Mouse (Mus musculus): ENCODE data around the gene Bloc1s4. TPM values are rescaled to one million over a fixed set of nuclear protein-coding genes. Genes with fewer than 3 reads are reported as not detected.

The Bloc1s4 gene
- total and polyA plus RNA-seq, 3 experiments, result 9.7 to 13.5 (median 11.1) TPM

DNA sequence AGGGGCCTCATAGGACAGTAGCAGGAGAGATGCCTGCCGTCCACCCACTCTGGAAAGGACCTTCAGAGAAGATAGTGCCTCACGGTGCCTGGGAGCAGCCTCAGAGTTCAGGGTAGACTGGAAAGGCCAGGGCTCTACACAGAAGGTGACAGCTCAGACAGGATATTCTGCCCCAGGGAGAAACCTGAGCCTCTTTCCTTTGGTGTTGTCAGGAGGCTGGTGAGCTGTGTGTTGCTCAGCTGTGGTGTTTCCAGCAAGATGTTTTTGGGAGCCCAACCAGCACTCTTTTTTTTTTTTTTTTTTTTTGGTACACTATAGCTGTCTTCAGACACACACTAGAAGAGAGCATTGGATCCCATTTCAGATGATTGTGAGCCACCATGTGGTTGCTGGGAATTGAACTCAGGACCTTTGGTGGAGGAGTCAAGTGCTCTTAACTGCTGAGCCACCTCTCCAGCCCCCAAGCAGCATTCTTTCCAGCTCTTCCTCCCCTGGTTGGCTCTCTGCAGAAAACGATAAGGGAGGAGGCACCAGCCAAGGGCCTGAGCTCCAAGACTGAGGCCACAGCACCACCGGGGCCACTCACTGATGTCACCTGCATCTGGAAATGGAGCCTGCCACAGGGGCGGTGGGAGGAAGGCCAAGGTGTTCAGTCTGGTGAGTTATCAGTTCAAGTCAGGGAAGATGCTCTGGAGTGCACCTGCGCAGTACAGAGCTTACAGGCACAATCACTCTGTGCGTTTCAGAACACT, 16.4 kb downstream of the Bloc1s4 start:
- H3K36me3 ChIP-seq (ENCODE audit: control insufficient read depth, insufficient read depth, low read length), result no peaks in the 10 kb centered on the region
- intact Hi-C loops (cut with DNase I), result loop anchor here (2.0 kb wide), 1 partner anchor 13 kb away; no protein-coding TSS in a partner anchor
- H3K27ac ChIP-seq, result no peak overlapping the region
- no peak for TF ChIP-seq CTCF (IDR thresholded peaks at IDR 0.05)
- TF ChIP-seq POLR2A (IDR thresholded peaks at IDR 0.05; ENCODE audit: insufficient read depth, low read depth, low read length), result no peak
- TF ChIP-seq EP300 (IDR thresholded peaks at IDR 0.05; ENCODE audit: insufficient read depth, low read depth, low read length), result no peak
- 66% methylated on average over 7 of the region's 7 CpGs for WGBS
- H3K4me3 ChIP-seq, result no peak overlapping the region
- H3K27me3 ChIP-seq (ENCODE audit: control insufficient read depth, insufficient read depth, low read length), result no peaks in the 10 kb centered on the region
- no peaks in the 10 kb centered on the region for H3K79me2 ChIP-seq (replicated peaks; ENCODE audit: control insufficient read depth, insufficient read depth, low read length)
- H3K9ac ChIP-seq (ENCODE audit: low read depth, low read length), result no peak overlapping the region
- peaks cover 3% of the 10 kb centered on the region for H3K4me1 ChIP-seq (ENCODE audit: control insufficient read depth, insufficient read depth, low read length)
- DNase-seq, result no peak

GRCm38 (mm10) chr5:36730689-36731088, 17.8 kb downstream of the Bloc1s4 start:
- Histone ChIP-seq H3K27ac (no peak overlapping the region), H3K4me3 (no peak overlapping the region), H3K27me3 (ENCODE audit: control insufficient read depth, insufficient read depth, low read length) (no peaks in the 10 kb centered on the region), H3K79me2 (replicated peaks; ENCODE audit: control insufficient read depth, insufficient read depth, low read length) (no peaks in the 10 kb centered on the region), H3K4me1 (ENCODE audit: control insufficient read depth, insufficient read depth, low read length) (peaks cover 6% of the 10 kb centered on the region), H3K9ac (ENCODE audit: low read depth, low read length) (no peak overlapping the region), H3K36me3 (ENCODE audit: control insufficient read depth, insufficient read depth, low read length) (no peaks in the 10 kb centered on the region)
- no peak for DNase-seq
- intact Hi-C loops (cut with DNase I), result no loop called here
- no peak for TF ChIP-seq CTCF (IDR thresholded peaks at IDR 0.05)
- TF ChIP-seq EP300 (IDR thresholded peaks at IDR 0.05; ENCODE audit: insufficient read depth, low read depth, low read length), result no peak
- TF ChIP-seq POLR2A (IDR thresholded peaks at IDR 0.05; ENCODE audit: insufficient read depth, low read depth, low read length), result no peak
- WGBS, result 62% methylated on average over 3 of the region's 3 CpGs

DNA sequence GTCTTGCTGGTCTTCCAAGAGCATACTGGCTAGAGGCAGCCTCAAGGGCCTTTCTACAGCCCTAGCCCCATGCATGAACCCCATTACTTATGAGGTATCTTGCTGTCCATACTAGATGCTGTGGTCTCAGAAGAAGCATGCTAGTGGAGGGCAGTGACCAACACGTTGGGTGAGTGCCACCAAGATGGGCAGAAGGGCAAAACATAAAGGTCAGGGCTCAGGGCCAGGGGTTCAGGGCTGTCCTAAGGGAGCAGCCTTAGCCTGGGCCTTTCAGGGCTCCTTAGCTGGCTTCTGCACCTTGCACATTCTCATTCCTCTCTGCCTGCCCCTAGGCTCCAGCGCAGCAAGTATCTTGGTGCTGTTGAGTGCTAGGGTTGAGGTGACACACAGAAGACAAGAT, 18.5 kb downstream of the Bloc1s4 start:
- DNase-seq, result no peak
- no peak overlapping the region for H3K4me3 ChIP-seq
- intact Hi-C loops (cut with DNase I), result no loop called here
- H3K27me3 ChIP-seq (ENCODE audit: control insufficient read depth, insufficient read depth, low read length), result no peaks in the 10 kb centered on the region
- peaks cover 6% of the 10 kb centered on the region for H3K4me1 ChIP-seq (ENCODE audit: control insufficient read depth, insufficient read depth, low read length)
- H3K36me3 ChIP-seq (ENCODE audit: control insufficient read depth, insufficient read depth, low read length), result no peaks in the 10 kb centered on the region
- WGBS, result 95% methylated on average over 2 of the region's 2 CpGs
- no peak for TF ChIP-seq POLR2A (IDR thresholded peaks at IDR 0.05; ENCODE audit: insufficient read depth, low read depth, low read length)
- no peak for TF ChIP-seq EP300 (IDR thresholded peaks at IDR 0.05; ENCODE audit: insufficient read depth, low read depth, low read length)
- no peak for TF ChIP-seq CTCF (IDR thresholded peaks at IDR 0.05)
- no peaks in the 10 kb centered on the region for H3K79me2 ChIP-seq (replicated peaks; ENCODE audit: control insufficient read depth, insufficient read depth, low read length)
- no peak overlapping the region for H3K27ac ChIP-seq
- no peak overlapping the region for H3K9ac ChIP-seq (ENCODE audit: low read depth, low read length)

GRCm38 (mm10) chr5:36729086-36729473, 19.4 kb downstream of the Bloc1s4 start:
- Histone ChIP-seq H3K4me1 (ENCODE audit: control insufficient read depth, insufficient read depth, low read length) (peaks cover 6% of the 10 kb centered on the region), H3K79me2 (replicated peaks; ENCODE audit: control insufficient read depth, insufficient read depth, low read length) (no peaks in the 10 kb centered on the region), H3K36me3 (ENCODE audit: control insufficient read depth, insufficient read depth, low read length) (no peaks in the 10 kb centered on the region), H3K27ac (no peak overlapping the region), H3K9ac (ENCODE audit: low read depth, low read length) (no peak overlapping the region), H3K4me3 (no peak overlapping the region), H3K27me3 (ENCODE audit: control insufficient read depth, insufficient read depth, low read length) (no peaks in the 10 kb centered on the region)
- intact Hi-C loops (cut with DNase I), result no loop called here
- WGBS, result 73% methylated on average over 4 of the region's 4 CpGs
- DNase-seq, result no peak
- TF ChIP-seq POLR2A (IDR thresholded peaks at IDR 0.05; ENCODE audit: insufficient read depth, low read depth, low read length) (no peak), EP300 (IDR thresholded peaks at IDR 0.05; ENCODE audit: insufficient read depth, low read depth, low read length) (no peak), CTCF (IDR thresholded peaks at IDR 0.05) (no peak)

DNA sequence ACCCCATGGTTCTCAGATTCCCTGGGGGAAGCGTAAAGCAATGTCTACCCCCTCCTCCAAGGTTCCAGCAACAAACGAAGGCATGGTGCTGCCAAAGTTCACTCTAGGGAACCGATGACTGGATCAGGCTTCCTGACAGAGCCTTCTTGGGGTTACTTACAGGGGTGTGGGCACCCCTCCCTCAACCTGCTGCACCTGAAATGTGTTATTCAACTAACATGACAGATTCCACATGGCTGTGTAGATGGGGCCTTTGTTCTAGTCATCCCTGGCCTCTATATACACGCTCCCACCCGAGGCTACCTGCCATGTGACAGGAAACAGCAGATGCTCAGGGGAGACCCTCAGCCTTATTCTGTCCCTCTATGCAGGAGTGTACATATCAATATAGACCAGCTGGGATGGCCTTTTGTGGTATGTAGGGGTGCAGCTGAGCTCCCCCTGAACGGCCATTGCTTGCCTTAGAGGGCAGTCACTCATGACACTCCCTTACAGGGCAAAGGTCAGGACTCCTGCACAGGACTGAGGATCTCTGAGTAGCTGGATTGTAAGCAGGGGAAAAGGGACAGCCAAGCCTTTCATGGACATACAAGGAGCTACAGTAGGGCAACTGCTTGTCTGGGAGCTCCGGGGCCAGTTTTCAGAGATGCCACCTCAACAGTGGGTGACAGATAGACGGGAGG, 19.9 kb downstream of the Bloc1s4 start:
- H3K36me3 ChIP-seq (ENCODE audit: control insufficient read depth, insufficient read depth, low read length), result no peaks in the 10 kb centered on the region
- intact Hi-C loops (cut with DNase I), result no loop called here
- H3K27me3 ChIP-seq (ENCODE audit: control insufficient read depth, insufficient read depth, low read length), result no peaks in the 10 kb centered on the region
- no peaks in the 10 kb centered on the region for H3K79me2 ChIP-seq (replicated peaks; ENCODE audit: control insufficient read depth, insufficient read depth, low read length)
- H3K27ac ChIP-seq, result no peak overlapping the region
- WGBS, result 72% methylated on average over 8 of the region's 8 CpGs
- no peak overlapping the region for H3K4me3 ChIP-seq
- H3K4me1 ChIP-seq (ENCODE audit: control insufficient read depth, insufficient read depth, low read length), result peaks cover 6% of the 10 kb centered on the region
- no peak overlapping the region for H3K9ac ChIP-seq (ENCODE audit: low read depth, low read length)
- no peak for TF ChIP-seq CTCF (IDR thresholded peaks at IDR 0.05)
- TF ChIP-seq EP300 (IDR thresholded peaks at IDR 0.05; ENCODE audit: insufficient read depth, low read depth, low read length), result no peak
- no peak for TF ChIP-seq POLR2A (IDR thresholded peaks at IDR 0.05; ENCODE audit: insufficient read depth, low read depth, low read length)
- no peak for DNase-seq

DNA sequence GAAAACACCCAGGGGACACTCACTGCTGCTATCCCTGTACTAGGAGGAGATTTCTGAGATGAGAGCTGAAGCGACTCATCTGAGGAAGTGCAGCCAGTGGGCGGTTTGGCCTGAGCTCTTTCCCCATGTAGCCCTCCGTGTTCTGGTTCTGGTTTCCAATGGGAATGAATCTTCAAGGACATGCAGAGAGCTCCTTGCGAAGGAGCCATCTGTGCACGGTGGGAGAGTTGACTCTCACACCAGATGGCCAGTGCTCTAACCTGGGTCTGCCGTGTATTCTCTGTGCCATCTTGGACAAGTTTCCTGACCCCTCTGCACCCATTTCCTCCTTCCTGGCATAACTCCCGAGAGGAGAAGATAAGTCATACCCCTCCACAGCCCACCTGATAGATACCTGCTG, 20.7 kb downstream of the Bloc1s4 start:
- no peaks in the 10 kb centered on the region for H3K27me3 ChIP-seq (ENCODE audit: control insufficient read depth, insufficient read depth, low read length)
- H3K4me3 ChIP-seq, result no peak overlapping the region
- no peak for TF ChIP-seq CTCF (IDR thresholded peaks at IDR 0.05)
- no peak for TF ChIP-seq POLR2A (IDR thresholded peaks at IDR 0.05; ENCODE audit: insufficient read depth, low read depth, low read length)
- TF ChIP-seq EP300 (IDR thresholded peaks at IDR 0.05; ENCODE audit: insufficient read depth, low read depth, low read length), result no peak
- no peaks in the 10 kb centered on the region for H3K79me2 ChIP-seq (replicated peaks; ENCODE audit: control insufficient read depth, insufficient read depth, low read length)
- 65% methylated on average over 7 of the region's 7 CpGs for WGBS
- H3K4me1 ChIP-seq (ENCODE audit: control insufficient read depth, insufficient read depth, low read length), result peaks cover 6% of the 10 kb centered on the region
- no peak for DNase-seq
- H3K9ac ChIP-seq (ENCODE audit: low read depth, low read length), result no peak overlapping the region
- intact Hi-C loops (cut with DNase I), result no loop called here
- H3K27ac ChIP-seq, result no peak overlapping the region
- H3K36me3 ChIP-seq (ENCODE audit: control insufficient read depth, insufficient read depth, low read length), result no peaks in the 10 kb centered on the region

Measured in heart, adult 2 months (tissue).